Mouse (Mus musculus) testis, adult 2 months (tissue): ENCODE data around the gene Cenpv. TPM values are rescaled to one million over a fixed set of nuclear protein-coding genes. Genes with fewer than 3 reads are reported as not detected.
A peak's percentile ranks its signal among the peaks of the same experiment; 100 is the strongest.

ENCODE experiments used
- H3K27ac ChIP-seq: fragments of 200-500 bp; 2 replicates; pipeline ENCODE4 v1.5.1; 2012; ENCODE audit warnings: low read depth, low read length; ENCODE audit not compliant: control insufficient read depth, insufficient read depth
- H3K27me3 ChIP-seq: fragments of 200-500 bp; 2 replicates; pipeline ENCODE4 v1.6.1; 2012; ENCODE audit warnings: mild to moderate bottlenecking, low read length, moderate library complexity; ENCODE audit not compliant: control insufficient read depth, insufficient read depth
- H3K36me3 ChIP-seq: fragments of 200-500 bp; 2 replicates; pipeline ENCODE4 v1.6.1; 2012; ENCODE audit warnings: mild to moderate bottlenecking, low read length; ENCODE audit not compliant: control insufficient read depth, insufficient read depth
- H3K4me1 ChIP-seq: fragments of 200-500 bp; 2 replicates; pipeline ENCODE4 v1.6.1; 2012; ENCODE audit warnings: low read length; ENCODE audit not compliant: control insufficient read depth, insufficient read depth
- H3K4me3 ChIP-seq: fragments of 200-500 bp; 2 replicates; pipeline ENCODE4 v1.5.1; 2012; ENCODE audit warnings: low read depth, mild to moderate bottlenecking, low read length, moderate library complexity, mixed read lengths; ENCODE audit not compliant: control insufficient read depth
- CTCF ChIP-seq: fragments of 200-500 bp; IDR thresholded peaks from 2 replicates; pipeline ENCODE4 v1.5.1; 2012; ENCODE audit warnings: low read depth, mild to moderate bottlenecking, inconsistent platforms, low read length, moderate library complexity; ENCODE audit not compliant: control insufficient read depth, insufficient read depth, insufficient replicate concordance
- POLR2A ChIP-seq: fragments of 200-500 bp; IDR thresholded peaks from 2 replicates; pipeline ENCODE4 v1.6.1; 2012; ENCODE audit warnings: low read depth, mild to moderate bottlenecking, inconsistent platforms, low read length, moderate library complexity; ENCODE audit not compliant: control insufficient read depth
- polyA plus RNA-seq: library from polyadenylated mRNA; depleted of rRNA; stranded (reverse); fragments of >200 nt; gene quantifications from 2 replicates; pipeline ENCODE4 v1.2.3, GENCODE M21; 2012

The Cenpv gene
- polyA plus RNA-seq, 1 experiment, result 878 TPM

DNA sequence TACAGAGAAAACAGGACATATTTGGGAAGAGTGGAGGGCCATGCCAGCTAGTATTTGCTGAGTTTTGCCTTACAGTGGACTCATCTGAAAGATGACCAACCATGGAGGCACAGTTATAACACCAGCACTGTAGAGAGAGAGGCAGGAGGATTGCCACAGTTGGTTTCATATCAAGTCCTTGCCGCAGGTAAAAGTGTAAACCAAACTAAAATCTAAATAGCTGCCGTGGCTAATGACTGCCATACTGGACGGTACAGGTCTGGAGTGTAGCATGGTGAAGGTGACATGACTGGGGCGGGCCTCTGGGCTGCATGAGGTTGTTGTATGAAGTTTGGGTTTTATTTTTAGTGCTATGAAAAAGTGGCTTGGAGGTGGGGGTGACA lies 35.6 kb upstream of the Cenpv start:
- Histone ChIP-seq H3K4me1 (peaks cover 14% of the 10 kb centered on the region), H3K27me3 (no peaks in the 10 kb centered on the region), H3K36me3 (no peaks in the 10 kb centered on the region), H3K4me3 (no peak overlapping the region), H3K27ac (no peak overlapping the region)
- TF ChIP-seq CTCF, result no peak
- no peak for TF ChIP-seq POLR2A

DNA sequence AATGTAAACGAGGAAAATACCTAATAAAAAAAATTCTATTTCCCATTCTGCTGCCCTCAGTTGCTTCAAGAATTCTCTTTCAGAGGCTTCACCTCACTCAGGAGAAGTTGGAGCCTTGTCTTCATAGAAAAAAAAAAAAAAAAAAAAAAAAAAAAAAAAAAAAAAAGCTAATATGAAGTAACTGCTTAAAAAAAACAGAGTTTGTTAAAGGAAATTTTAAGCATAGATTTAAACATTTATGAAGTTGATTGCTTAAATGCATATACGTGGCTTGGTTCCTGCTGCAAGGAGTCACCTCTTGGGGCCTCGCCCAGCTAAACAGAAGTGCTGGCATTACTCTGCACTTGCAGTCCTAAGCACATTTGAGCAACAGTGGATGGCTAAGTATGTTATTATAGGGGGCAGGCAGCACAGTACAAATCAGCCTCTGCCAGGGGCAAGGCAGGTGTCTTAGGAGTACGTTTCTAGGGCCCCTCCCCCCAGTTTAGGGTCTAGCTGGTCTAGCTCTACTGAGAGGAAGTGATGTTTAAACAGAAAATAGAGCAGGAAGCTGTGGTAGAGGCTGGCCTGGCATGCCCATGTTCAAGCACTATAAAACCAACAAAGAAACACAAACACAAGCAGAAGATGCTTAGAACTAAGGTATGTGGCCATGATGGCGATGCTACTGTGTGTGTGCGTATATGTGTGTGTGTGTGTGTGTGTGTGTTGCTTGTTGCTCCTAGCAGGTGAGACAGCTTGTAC lies 35.1 kb upstream of the Cenpv start, which contains the start of gene Trpv2:
Trpv2 (plus strand) TSS at position 528 of the 744 bp plus-strand sequence.
- H3K27me3 ChIP-seq, result no peaks in the 10 kb centered on the region
- no peak within 1 kb of the TSS for H3K27ac ChIP-seq
- H3K4me1 ChIP-seq, result peaks cover 14% of the 10 kb centered on the region
- H3K36me3 ChIP-seq, result no peaks in the 10 kb centered on the region
- TF ChIP-seq POLR2A, result no peak
- TF ChIP-seq CTCF, result no peak
- H3K4me3 ChIP-seq, result no peak within 1 kb of the TSS

DNA sequence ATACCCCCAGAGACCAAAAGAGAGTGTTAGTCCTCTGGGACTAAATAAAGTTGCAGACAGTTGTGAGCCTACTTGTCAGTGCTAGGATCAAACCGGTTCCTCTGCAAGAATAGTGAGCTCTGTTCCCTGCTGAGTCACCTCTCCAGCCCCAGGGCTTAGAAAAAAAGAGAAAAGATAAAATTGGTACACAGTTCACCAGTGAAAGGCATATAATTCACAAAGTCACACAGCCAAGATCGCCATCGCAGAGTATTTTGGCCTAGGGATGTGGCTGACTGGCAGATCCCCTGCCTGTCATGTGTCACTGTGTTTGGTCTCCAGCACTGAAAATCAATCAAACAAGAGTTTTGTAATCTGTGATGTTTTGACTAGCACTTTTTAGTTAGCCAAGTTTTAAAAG lies 29.2 kb upstream of the Cenpv start:
- Histone ChIP-seq H3K4me1 (peaks cover 5% of the 10 kb centered on the region), H3K27me3 (no peaks in the 10 kb centered on the region), H3K4me3 (no peak overlapping the region), H3K27ac (no peak overlapping the region), H3K36me3 (no peaks in the 10 kb centered on the region)
- TF ChIP-seq CTCF (no peak), POLR2A (no peak)

DNA sequence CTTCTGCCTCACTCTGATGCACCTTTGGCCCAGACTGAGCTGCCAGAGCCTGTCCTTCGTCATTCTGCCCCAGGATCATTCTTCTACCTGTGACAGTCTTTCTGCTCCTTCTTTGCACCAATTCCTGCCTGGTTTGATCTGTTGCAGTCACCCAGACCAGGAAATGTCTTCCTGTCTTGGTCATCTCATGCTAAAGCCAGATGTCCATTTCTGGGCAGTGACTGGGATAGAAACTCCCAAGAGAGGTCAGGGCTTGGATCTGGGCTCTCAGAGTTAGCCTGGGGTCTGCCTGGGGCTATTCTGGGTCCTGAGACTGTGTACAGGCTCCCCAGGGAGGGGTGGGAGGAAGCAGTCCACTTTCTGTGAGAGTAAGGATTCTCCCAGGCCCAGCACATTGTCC lies 27.1 kb upstream of the Cenpv start:
- Histone ChIP-seq H3K4me3 (no peak overlapping the region), H3K27ac (no peak overlapping the region), H3K36me3 (no peaks in the 10 kb centered on the region), H3K4me1 (peaks cover 5% of the 10 kb centered on the region), H3K27me3 (no peaks in the 10 kb centered on the region)
- TF ChIP-seq POLR2A (no peak), CTCF (no peak)

DNA sequence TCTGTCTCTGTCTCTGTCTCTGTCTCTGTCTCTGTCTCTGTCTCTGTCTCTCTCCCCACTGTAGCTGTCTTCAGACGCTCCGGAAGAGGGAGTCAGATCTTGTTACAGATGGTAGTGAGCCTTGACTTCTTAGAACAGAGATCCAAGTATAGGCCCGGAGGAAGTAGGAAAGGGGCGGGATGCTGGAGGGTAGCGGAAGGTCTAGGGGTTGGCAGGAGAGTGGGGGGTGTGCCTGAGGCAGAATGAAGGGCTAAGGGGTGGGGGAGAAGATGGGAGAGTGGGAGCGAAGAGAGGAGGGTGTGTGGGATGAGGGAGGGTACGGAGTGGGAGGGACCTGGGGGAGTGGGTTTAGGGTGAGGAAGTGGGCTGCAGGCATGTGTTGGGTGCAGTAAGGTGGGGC lies 26.7 kb upstream of the Cenpv start:
- H3K27ac ChIP-seq, result no peak overlapping the region
- peaks cover 6% of the 10 kb centered on the region for H3K4me1 ChIP-seq
- no peak overlapping the region for H3K4me3 ChIP-seq
- H3K36me3 ChIP-seq, result no peaks in the 10 kb centered on the region
- no peaks in the 10 kb centered on the region for H3K27me3 ChIP-seq
- TF ChIP-seq CTCF, result no peak
- TF ChIP-seq POLR2A, result no peak

DNA sequence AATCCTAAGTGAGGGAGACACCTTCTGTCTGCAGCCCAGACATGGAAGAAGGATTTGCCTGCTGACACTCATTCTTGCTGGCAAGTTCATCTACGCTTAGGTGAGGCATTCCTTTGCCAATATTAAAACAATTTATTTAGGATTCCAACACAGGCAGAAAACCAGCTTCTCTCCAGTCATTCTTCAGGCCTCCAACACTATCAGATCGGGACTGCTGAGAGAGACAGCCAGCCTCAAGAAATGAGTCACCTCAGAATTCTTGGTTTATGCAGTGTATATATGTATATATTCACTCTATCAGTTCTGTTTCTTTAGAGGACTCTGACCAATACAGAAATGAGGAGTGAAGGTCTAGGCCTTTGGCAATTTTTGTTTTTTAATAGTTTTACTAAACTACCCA lies 24.5 kb upstream of the Cenpv start:
- H3K4me3 ChIP-seq, result no peak overlapping the region
- no peak overlapping the region for H3K27ac ChIP-seq
- no peak for TF ChIP-seq CTCF
- TF ChIP-seq POLR2A, result no peak
- no peaks in the 10 kb centered on the region for H3K27me3 ChIP-seq
- H3K4me1 ChIP-seq, result peaks cover 10% of the 10 kb centered on the region
- H3K36me3 ChIP-seq, result no peaks in the 10 kb centered on the region

DNA sequence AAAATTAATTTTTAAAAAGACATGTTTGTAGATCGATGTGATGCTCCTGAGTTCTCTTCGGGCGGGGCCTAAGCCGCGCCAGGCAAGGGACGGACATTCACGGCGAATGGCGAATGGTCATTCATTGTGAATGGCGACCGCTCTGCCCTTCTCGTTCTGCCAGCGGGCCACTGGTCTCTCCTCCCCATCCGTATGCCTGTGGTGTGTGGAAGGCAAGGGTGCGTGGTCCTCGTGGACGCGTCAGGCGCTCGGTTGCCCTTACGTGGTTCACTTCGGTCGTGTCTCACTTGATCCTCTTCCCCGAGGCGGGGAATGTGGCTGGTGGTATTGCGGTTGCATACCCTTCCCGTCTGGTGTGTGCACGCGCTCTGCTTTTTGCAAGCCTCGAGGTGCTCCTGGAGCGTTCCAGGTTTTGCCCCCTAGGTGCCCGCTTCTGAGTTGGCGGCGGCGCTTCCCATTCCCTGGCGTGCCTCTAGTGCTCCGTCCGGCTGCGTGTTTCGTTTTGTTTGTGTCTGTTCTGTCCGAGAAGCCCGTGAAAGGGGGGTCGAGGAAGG lies 21.5 kb upstream of the Cenpv start:
- peaks cover 5% of the 10 kb centered on the region; the same call in 1 of the 2 replicates for H3K4me1 ChIP-seq
- no peaks in the 10 kb centered on the region for H3K27me3 ChIP-seq
- TF ChIP-seq POLR2A (no peak), CTCF (no peak)
- H3K4me3 ChIP-seq, result peak overlapping the region; percentile 57
- no peak overlapping the region for H3K27ac ChIP-seq
- H3K36me3 ChIP-seq, result no peaks in the 10 kb centered on the region
